Mouse (Mus musculus) layer of hippocampus, adult 9-10 months (tissue): ENCODE data around the gene Noct.
A peak's percentile ranks its signal among the peaks of the same experiment; 100 is the strongest.
"Not testable (repeated sequence)": the region's sequence is repeated elsewhere in the genome, so short reads cannot be mapped to it uniquely, and the experiment has no call there.

Experiments used
- DNase-seq: peaks from one replicate; pipeline ENCODE4 v3.0.0; 2022; ENCODE audit warnings: low spot score

Gene Noct

DNA sequence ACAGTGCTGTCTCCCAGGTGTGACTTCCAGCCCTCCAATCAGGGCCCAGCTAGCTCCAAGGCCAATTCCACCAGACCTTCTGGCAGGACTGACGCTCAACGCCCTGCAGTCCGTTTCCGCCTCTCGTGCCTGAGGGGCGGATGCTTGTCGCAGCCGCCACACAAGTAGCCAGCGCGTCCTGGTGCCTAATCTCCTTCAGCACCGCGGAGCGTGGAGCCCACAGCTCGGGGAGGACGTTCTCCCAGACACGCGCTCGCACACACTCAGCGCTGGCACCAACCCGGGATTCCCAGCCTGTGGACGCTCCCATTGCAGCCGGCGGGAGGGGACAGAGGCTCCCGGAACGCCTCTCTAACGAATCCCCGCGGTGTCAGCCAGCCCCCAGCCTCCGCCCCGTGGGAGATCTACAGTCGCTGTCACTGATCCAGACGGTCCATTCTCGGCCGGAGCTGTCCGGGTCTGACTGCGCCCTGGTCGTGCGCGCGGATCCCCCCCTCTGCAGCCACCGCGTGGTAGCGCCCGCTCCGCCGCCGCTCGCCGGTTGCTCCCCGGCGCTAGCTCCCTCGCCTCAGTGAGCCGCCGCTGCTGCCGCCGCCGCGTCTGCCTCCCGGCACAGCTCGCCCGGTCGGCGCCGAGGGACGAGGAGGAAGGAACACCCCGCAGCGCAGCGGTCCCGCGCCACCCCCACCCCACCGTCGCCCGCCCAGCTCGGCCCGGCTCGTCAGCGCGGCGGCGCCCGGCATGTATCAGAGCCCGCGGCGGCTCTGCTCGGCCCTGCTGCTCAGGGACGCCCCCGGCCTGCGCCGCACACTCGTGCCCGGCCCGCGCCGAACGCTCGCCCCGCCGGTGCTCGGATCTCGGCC, at the start of gene Noct:
Noct (plus strand) TSS at position 85 of the 863 bp plus-strand sequence.
- DNase-seq: peak; percentile 63

DNA sequence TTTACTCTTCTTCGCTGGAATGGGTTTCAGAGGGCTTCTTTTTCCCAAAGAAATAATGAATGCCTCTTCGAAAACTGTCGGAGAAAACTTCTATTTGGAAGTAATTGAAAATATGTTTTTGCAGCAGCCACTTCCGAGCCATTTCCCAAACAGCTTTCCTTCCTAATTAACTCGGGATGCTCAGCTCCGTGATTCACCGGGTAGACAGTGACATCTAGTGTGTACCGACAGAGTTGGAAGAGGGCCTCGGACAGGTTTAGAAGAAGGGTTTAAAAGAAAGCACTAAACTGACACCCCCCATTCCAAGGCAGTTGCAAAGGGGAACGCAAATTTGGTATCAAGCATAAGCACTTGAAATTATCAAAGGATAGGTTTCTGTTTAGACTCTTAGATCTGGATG, 46.1 kb upstream of the Noct start:
- DNase-seq: no peak

DNA sequence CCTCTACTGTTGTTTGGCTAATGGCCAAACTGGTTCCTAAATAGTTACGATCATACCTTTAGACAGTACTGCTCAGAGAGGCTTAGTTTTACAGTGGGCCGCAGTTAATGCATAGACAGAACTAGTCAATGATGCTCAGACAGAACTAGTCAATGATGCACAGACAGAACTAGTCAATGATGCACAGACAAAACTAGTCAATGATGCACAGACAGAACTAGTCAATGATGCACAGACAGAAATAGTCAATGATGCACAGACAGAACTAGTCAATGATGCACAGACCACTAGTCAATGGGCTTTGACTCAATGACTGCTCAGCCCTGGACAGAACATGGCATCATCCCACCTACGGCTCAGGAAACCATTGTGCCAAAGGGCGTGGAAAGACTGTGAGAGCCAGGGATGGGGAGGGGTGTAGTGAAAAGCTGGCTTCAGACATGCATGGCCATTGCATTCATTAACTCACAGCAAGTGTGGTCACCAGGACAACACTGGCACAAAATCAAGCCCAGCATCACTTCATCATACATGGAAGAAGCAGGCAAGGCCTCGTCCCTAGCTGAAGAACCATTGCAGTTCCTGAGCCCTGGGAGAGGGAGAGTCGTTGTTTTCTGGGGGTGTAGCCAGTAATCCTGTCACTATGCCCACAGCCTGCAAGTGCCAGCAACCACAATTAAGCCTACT, 44.6 kb upstream of the Noct start:
- DNase-seq: no peak

DNA sequence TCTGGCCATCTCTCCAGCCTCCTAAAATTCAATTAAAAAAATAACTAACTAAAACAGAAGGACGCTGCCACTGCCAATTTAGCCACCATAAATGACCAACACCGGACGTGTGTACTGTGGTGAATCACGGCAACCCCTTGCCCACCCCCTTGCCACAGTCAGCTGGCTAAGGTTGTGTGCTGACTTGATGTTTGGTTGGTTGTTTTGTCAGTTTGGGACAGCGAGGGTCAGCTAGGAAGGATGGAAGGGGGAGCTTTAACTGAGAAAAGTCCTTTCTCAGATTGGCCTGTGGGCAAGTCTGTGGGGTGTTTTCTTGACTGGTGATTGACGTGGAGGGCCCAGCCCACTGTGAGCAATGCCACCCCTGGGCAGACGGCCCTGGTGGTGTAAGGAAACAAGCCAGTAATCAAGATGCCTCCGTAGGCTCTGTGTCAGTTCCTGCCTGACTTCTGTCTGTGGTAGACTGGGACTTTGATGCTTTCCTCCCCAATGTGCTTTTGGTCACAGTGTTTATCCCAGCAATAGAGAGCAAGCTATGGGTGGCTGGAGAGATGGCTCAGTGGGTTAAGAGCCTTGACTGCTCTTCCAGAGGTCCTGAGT, 43.8 kb upstream of the Noct start:
- DNase-seq: no peak

DNA sequence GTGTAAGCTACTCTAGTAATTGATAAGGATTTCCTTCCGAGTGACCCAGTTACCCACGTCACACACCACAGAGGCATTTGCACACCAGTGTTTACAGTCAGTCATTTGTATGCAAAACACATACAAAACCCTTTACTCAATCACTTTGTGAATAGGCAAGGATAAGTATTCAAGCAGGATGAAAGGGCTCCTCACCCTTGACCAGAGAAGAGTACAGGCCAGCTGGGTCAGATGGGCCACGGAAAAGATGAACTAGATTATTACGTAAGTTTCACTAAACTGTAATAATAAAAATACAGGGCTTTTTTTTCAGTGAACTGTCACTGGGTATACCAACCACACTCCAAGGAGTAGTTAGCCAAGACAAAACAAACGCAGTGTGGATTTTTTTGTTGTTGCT, 41.8 kb upstream of the Noct start:
- no peak for DNase-seq

DNA sequence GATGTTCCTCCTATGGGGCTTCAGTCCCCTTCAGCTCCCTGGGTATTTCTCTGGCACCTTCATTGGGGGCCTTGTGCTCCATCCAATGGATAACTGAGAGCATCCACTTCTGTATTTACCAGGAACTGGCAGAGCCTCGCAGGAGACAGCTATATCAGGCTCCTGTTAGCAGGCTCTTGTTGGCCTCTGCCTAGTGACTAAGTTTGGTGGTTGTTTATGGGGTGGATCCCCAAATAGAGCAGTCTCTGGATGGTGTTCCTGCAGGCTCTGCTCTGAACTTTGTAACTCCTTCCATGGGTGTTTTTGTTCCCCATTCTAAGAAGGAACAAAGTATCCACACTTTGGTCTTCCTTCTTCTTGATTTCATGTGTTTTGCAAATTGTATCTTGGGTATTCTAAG, 40.7 kb upstream of the Noct start:
- DNase-seq: not testable (repeated sequence)

DNA sequence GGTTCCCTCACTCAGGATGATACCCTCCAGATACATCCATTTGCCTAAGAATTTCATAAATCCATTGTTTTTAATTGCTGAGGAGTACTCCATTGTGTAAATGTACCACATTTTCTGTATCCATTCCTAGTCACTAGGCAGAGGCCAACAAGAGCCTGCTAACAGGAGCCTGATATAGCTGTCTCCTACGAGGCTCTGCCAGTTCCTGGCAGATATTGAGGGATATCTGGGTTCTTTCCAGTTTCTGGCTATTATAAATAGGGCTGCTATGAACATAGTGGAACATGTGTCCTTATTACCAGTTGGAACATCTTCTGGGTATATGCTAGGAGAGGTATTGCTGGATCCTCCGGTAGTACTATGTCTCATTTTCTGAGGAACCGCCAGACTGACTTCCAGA, 40.3 kb upstream of the Noct start:
- DNase-seq: not testable (repeated sequence)

DNA sequence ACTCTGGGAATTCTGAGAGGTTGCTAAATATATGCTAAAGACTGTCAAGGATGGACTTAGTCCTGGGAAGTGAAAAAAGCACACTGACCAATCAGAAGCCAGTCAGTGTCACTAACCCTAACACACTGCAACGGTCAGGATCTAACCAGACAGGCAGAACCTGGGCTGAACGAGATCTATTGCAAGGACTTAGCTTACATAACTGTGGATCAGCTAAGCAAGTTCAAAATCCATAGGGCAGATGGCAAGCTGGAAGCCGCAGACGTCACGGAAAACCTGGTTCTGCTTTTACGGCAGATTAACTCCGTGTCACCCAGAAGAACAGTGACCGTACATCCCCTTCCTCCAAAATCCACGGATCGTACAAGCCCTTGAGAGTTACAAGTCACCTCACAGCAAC, 39.5 kb upstream of the Noct start:
- no peak for DNase-seq

DNA sequence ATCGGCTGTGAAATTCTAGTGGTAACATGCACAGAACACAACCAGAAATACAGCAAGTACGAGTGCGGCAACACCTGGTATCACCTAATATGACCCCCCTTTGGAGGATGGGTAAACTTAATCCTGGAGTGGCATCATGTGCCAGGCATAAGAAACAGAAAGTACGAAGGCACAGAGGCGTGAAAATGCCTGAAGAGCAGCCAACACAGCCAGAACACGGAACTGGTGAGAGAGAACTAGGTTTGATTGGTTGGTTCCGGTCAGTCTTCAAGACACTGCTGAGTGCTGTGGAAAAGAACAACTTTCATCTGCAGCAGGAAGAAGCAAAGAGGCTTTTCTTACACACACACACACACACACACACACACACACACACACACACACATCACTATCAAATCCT, 38.8 kb upstream of the Noct start:
- DNase-seq: no peak

DNA sequence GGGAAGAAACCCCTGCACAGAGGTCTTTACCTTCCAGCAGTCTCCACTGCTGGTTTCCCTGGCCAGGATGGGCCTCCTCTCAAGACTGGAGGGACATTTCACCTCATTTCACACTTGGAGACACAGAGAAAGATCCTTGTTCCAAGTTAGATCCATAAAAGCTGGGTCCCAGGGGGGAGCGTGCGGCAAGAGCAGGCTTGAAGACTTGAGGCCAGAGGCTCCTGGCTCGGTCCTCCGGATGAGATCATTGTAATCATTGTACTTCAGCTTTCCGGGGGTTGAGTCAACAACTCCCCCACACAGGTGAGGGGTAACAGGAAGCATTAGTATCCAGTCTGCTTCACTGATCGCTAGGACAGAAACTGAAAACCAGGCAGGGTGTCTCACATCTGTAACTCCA, 30.2 kb upstream of the Noct start:
- no peak for DNase-seq

DNA sequence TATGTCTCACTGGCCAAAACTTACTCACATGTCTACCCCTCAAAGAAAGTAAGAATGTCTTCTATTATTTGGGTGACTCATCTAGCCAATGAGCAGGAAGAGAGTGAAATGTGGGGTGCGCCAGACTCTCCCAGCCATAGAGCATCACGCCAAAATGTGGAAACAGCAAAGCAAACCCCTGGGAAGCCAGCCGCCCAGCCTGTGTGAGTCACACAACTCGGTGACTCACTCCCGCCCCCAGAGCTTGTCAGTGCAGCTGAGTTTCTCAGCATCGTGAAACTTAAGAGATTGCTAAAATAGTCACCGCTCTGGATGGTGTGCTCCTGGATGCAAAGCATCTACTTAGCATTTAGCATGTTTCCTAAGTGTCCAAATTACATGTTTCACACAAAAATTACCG, 28.9 kb upstream of the Noct start:
- peak; percentile 36 for DNase-seq

DNA sequence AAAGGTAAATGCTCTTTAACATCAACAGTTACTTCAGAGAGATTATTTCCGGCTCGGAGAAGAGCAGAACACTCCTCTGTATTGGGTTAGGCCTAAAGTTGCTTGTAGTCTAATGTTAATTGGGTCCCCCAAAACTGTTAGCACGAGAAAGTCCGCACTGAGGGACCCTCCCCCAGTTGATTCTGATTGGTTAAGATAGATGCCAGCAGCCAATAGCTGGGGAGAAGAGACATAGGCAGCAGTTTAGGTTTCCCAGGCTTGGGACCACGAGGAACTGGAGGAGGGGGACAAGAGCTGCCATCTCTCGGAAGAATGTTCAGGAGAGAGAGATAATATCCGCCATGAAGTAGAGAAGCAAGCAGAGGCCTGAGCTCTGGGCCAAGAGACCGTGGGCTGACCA, 28.5 kb upstream of the Noct start:
- DNase-seq: no peak

DNA sequence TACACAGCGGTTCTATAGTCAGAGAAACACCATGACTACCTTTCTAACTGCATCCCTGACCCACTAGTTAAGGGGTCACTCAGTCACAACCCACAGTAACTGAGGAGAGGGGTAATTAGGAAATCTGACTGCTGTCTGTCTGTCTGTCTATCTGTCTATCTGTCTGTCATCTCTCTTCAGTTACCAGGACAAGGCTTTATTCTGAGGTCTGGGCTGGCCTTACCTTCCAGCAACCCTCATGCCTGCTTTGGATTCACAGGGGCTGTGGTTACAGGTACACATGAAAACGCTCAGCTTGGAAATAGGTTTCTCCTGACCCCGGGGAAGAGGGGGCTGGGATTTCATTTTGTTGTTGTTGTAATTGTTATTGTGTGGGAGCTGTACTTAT, 27.5 kb upstream of the Noct start:
- no peak for DNase-seq

DNA sequence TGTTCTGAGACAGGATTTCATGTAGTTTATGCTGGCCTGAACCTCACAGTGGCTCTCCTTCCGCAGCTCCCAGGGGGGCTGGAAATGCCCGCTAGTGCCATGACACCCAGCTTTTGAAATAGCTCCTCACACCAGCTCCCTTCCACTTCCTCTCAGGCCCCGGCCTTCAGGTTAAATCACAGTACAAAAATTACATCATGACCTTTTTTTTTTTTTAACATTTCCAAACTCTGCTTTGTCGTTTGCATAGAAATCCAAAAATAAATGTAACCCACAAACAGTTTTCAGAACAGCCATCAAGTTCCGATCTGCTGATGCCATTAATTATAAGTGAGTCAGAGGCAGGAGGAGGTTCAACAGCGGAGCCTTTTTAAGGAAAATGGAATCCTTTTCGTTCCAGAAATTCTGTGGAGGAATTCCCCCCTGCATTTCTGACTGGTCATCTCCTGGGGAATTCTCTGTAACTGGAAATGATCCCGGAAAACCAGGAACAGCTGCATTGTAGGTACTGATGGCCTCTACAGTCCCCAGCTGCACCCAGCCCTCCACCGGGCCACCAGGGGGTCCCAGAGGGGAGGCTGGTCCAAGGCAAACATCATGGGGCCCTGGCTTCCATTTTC, 27.0 kb upstream of the Noct start:
- no peak for DNase-seq

DNA sequence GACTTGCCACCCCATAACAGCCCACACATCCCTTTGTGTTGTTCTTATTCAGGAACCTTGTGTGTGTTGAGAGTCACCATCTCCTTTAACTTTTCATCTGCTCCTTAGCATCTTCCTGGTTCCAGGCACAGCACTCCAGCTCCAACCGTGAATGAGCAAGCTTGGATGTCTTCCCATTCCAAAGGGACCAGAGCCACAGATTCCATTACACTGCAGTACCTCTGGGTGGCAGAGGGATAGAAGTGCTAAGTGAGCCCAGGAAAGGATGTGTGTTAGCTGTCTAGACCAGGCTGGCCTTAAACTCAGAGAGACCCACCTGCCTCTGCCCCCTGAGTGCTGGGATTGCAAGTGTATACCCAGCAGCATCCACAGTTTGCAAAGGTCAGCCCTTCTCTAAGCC, 26.0 kb upstream of the Noct start:
- DNase-seq: no peak

DNA sequence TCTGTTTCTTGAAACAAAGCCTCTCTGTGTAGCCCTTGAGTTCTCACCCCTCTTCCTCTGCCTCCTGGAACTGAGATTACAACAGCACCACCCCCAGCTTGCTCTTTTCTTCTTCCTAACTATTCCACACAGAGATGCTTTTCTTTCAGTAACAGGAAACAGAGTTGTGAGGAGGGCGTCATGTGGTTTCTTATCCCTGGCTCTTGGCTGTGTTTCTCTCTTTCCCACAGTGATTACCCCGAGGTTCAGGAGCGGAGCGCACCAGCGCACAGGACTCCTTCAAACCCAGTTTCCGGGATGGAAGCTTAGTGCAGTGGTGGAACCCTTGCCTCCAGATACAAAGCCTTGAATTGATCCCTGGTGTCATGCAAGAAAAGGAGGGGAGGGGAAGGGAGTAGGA, 25.1 kb upstream of the Noct start:
- no peak for DNase-seq

DNA sequence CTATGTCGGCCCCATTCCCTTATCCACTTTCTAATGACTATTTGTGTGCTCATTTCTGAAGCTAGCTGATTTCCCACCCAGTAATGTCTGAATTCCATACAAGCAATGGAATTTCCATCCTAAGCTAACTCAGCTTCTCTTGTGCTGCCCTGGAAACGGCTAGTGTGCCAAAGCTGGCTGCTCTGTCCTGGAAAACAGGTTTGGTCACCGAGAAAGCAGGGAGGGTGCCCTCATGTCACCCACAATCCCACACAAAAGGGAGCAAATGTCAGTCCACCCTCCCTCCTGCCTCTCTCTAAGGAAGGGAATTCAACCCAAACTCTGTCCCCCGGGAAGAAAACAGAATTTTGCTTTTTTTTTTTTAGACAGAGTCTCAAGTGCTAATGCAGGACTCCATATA, 23.9 kb upstream of the Noct start:
- no peak for DNase-seq

DNA sequence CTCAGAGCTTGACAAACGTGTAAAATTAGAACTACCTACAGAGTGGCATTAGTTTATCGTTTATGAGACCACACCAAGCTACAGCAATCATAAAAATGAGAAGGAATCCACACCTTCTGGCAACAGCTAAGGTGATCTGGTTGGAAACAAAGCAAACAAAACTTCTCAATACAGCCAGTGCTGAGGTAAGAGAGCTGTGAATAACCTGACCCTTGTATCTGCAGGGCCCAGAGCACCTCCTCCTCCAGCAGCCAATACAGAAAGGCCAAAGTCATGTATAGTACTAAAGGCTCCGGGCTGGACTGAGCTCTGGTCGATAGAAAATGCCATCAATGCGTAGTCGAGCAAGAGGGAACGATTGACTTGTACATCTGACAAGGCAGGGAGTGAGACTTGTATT, 23.4 kb upstream of the Noct start:
- no peak for DNase-seq

DNA sequence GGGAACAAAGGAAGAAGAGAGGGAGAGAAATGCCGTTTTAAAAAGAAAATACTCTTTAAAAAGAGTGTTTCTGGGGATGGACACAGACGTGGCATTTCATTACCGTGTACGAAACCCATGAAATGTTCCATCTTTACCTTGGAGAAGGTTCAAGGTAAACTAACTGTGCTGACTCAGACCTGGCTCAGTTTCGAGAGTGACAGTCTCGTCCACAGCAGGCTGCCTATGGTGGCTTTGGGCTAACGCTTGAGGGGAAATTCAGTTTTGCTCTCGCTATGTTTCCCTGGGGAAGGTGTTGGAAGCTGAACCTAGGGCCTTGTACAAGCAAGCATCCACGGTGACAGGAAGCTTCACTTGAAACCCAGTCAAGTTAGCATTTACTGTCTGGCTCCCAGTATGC, 22.3 kb upstream of the Noct start:
- DNase-seq: no peak

DNA sequence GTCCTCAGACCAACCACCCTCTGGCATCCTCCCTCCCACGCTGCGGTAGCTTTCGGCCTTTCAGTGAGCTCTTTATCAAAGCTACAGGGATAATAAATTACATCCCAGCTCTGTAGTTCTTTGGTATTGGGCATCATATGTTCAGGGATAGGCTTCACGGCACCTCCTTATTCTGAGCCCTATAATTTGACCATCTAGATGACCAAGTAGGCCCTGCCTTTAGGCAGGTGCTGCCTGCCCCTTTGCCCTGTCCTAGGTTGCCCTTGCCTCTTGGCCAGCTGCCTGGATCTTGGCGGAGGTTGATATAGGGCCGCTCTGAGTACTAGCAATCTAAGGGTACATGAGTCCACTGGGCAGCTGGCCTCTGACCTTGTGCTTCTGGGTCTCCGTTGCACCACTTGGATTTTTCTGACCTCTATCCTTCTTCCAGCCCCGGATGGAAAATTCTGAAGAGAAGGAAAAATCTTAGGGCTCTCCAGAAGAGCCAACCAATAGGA, 21.7 kb upstream of the Noct start:
- DNase-seq: no peak

DNA sequence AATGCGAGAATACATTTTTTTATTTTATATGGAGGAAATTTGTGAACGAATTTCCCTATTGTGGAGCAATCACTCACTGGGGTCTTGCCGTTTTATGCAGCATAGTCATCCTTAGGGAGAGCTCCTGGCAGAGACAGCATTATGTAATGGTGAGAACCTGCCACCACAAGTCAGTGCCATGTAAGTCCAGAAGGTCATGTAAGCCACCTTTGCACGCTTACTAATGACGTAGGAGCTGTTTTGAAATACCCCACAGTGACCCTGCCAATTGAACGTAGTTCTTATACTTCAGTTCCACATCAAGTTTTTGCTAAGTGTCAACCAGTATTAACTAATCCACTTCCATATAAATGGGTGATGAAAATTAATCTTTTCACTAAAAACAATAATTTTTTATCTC, 20.3 kb upstream of the Noct start:
- DNase-seq: no peak

DNA sequence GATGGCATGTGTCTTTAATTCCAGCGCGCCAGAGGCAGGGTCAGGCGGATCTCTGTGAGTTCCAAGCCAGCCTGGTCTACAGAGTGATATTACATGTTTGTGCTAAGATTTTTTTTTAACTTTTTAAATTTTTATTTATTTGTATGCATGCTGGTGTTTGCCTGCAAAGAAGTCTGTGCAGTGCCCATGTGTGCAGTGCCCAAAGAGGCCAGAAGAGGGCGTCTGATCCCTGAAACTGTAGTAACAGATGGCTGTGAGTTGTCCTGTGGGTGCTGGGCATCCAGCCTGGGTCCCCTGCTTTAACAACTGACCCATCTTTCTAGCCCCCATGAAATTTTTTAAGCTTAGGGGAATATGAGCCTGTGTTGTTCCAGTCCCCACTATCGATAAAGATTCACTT, 19.8 kb upstream of the Noct start:
- DNase-seq: no peak

DNA sequence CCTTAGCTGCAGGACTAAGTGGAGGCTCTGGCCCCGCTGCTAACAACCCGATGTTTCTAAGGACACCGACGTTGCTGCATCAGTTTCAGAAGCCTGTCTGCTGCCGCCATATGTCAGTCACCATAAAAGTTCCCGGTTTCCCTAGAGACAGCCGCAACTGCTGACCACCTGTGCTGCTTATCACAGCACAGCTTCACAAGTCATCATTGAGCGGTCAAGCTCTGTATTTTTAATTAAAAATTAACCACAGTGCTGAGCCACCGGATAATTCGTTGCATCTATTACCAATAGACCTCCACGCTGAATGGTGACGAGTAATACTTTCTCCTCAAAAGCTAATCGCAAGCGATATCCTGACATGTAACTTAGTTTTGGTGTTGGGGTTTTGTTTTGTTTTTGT, 19.4 kb upstream of the Noct start:
- DNase-seq: no peak
